Mouse (Mus musculus): Measurements from ENCODE around the gene Sapcd2. TPM values are rescaled to one million over a fixed set of nuclear protein-coding genes. Genes with fewer than 3 reads are reported as not detected.
A peak's percentile ranks its signal among the peaks of the same experiment; 100 is the strongest.

Sapcd2 gene
- polyA plus RNA-seq, 1 experiment from 2014 or later: 56.7 TPM

GRCm38 (mm10) chr2:25395721-25396596 is 23.8 kb downstream of the Sapcd2 start, which contains the start of gene Entpd2:
Gene Entpd2, plus strand, starts transcription at chr2:25395874.
- Histone ChIP-seq H3K36me3 (ENCODE audit: control insufficient read depth, insufficient read depth, low read length) (no peaks in the 10 kb centered on the region), H3K27ac (ENCODE audit: low read length) (peak within 1 kb of the TSS; percentile 69), H3K9ac (ENCODE audit: low read depth, low read length) (peak within 1 kb of the TSS; percentile 73), H3K9me3 (ENCODE audit: control insufficient read depth, low read length) (no peaks in the 10 kb centered on the region), H3K4me2 (ENCODE audit: low read depth, low read length) (peak within 1 kb of the TSS; percentile 88), H3K4me1 (ENCODE audit: control insufficient read depth, insufficient read depth, low read length) (peaks cover 25% of the 10 kb centered on the region), H3K27me3 (replicated peaks; ENCODE audit: control insufficient read depth, insufficient read depth, low read length) (peaks cover 26% of the 10 kb centered on the region; the same call in 1 of the 2 replicates), H3K4me3 (ENCODE audit: low read length) (peak within 1 kb of the TSS; percentile 64)
- WGBS: 1% methylated on average over 57 of the region's 57 CpGs
- ATAC-seq: peak; percentile 90

GRCm38 (mm10) chr2:25396597-25396983 is 24.5 kb downstream of the Sapcd2 start:
- peak overlapping the region; percentile 73; the same call in 1 of the 2 replicates for H3K9ac ChIP-seq (ENCODE audit: low read depth, low read length)
- peaks cover 30% of the 10 kb centered on the region; the same call in 1 of the 2 replicates for H3K27me3 ChIP-seq (replicated peaks; ENCODE audit: control insufficient read depth, insufficient read depth, low read length)

GRCm38 (mm10) chr2:25397010-25397409 is 24.9 kb downstream of the Sapcd2 start:
- H3K27ac ChIP-seq (ENCODE audit: low read length): no peak overlapping the region
- H3K4me3 ChIP-seq (ENCODE audit: low read length): peak overlapping the region; percentile 64; the same call in 1 of the 2 replicates
- no peaks in the 10 kb centered on the region for H3K9me3 ChIP-seq (ENCODE audit: control insufficient read depth, low read length)
- peak overlapping the region; percentile 73; the same call in 1 of the 2 replicates for H3K9ac ChIP-seq (ENCODE audit: low read depth, low read length)
- peaks cover 30% of the 10 kb centered on the region; the same call in 1 of the 2 replicates for H3K27me3 ChIP-seq (replicated peaks; ENCODE audit: control insufficient read depth, insufficient read depth, low read length)
- ATAC-seq: no peak
- peaks cover 25% of the 10 kb centered on the region for H3K4me1 ChIP-seq (ENCODE audit: control insufficient read depth, insufficient read depth, low read length)
- no peak overlapping the region for H3K4me2 ChIP-seq (ENCODE audit: low read depth, low read length)
- H3K36me3 ChIP-seq (ENCODE audit: control insufficient read depth, insufficient read depth, low read length): no peaks in the 10 kb centered on the region
- WGBS: 50% methylated on average over 1 of the region's 1 CpGs

More at GRCm38 (mm10) chr2:25396597-25396983, 24.5 kb downstream of the Sapcd2 start:
- 42% methylated on average over 3 of the region's 3 CpGs for WGBS
- Histone ChIP-seq H3K9me3 (ENCODE audit: control insufficient read depth, low read length) (no peaks in the 10 kb centered on the region), H3K4me3 (ENCODE audit: low read length) (peak overlapping the region; percentile 64), H3K27ac (ENCODE audit: low read length) (no peak overlapping the region), H3K4me2 (ENCODE audit: low read depth, low read length) (peak overlapping the region; percentile 88), H3K4me1 (ENCODE audit: control insufficient read depth, insufficient read depth, low read length) (peaks cover 25% of the 10 kb centered on the region), H3K36me3 (ENCODE audit: control insufficient read depth, insufficient read depth, low read length) (no peaks in the 10 kb centered on the region)
- ATAC-seq: no peak

GRCm38 (mm10) chr2:25398065-25398464 is 25.9 kb downstream of the Sapcd2 start:
- H3K4me3 ChIP-seq (ENCODE audit: low read length): no peak overlapping the region
- H3K27ac ChIP-seq (ENCODE audit: low read length): no peak overlapping the region
- WGBS: 85% methylated on average over 7 of the region's 7 CpGs
- H3K36me3 ChIP-seq (ENCODE audit: control insufficient read depth, insufficient read depth, low read length): no peaks in the 10 kb centered on the region
- no peak overlapping the region for H3K9ac ChIP-seq (ENCODE audit: low read depth, low read length)
- peaks cover 25% of the 10 kb centered on the region for H3K4me1 ChIP-seq (ENCODE audit: control insufficient read depth, insufficient read depth, low read length)
- H3K4me2 ChIP-seq (ENCODE audit: low read depth, low read length): no peak overlapping the region
- no peak for ATAC-seq
- peaks cover 30% of the 10 kb centered on the region; the same call in 1 of the 2 replicates for H3K27me3 ChIP-seq (replicated peaks; ENCODE audit: control insufficient read depth, insufficient read depth, low read length)
- H3K9me3 ChIP-seq (ENCODE audit: control insufficient read depth, low read length): no peaks in the 10 kb centered on the region

- Histone ChIP-seq H3K4me2 (ENCODE audit: low read depth, low read length) (no peak within 1 kb of the TSS), H3K4me3 (ENCODE audit: low read length) (no peak within 1 kb of the TSS), H3K27me3 (replicated peaks; ENCODE audit: control insufficient read depth, insufficient read depth, low read length) (peaks cover 33% of the 10 kb centered on the region; the same call in 1 of the 2 replicates), H3K4me1 (ENCODE audit: control insufficient read depth, insufficient read depth, low read length) (peaks cover 29% of the 10 kb centered on the region), H3K9me3 (ENCODE audit: control insufficient read depth, low read length) (no peaks in the 10 kb centered on the region), H3K36me3 (ENCODE audit: control insufficient read depth, insufficient read depth, low read length) (no peaks in the 10 kb centered on the region), H3K27ac (ENCODE audit: low read length) (no peak within 1 kb of the TSS), H3K9ac (ENCODE audit: low read depth, low read length) (no peak within 1 kb of the TSS)
- WGBS: 58% methylated on average over 8 of the region's 8 CpGs
- ATAC-seq: no peak
These were observed 26.9 kb downstream of the Sapcd2 start, which contains the start of gene Npdc1 for GRCm38 (mm10) chr2:25399051-25399450. Gene Npdc1, plus strand, starts transcription at chr2:25399351.

- H3K4me2 ChIP-seq (ENCODE audit: low read depth, low read length): peak overlapping the region; percentile 39; the same call in 1 of the 2 replicates
- no peak overlapping the region for H3K9ac ChIP-seq (ENCODE audit: low read depth, low read length)
- H3K4me3 ChIP-seq (ENCODE audit: low read length): peak overlapping the region; percentile 10; the same call in 1 of the 2 replicates
- no peaks in the 10 kb centered on the region for H3K36me3 ChIP-seq (ENCODE audit: control insufficient read depth, insufficient read depth, low read length)
- WGBS: 19% methylated on average over 16 of the region's 16 CpGs
- no peak overlapping the region for H3K27ac ChIP-seq (ENCODE audit: low read length)
- H3K4me1 ChIP-seq (ENCODE audit: control insufficient read depth, insufficient read depth, low read length): peaks cover 18% of the 10 kb centered on the region
- no peaks in the 10 kb centered on the region for H3K9me3 ChIP-seq (ENCODE audit: control insufficient read depth, low read length)
- peaks cover 35% of the 10 kb centered on the region; the same call in 1 of the 2 replicates for H3K27me3 ChIP-seq (replicated peaks; ENCODE audit: control insufficient read depth, insufficient read depth, low read length)
- ATAC-seq: no peak
These were observed 28.2 kb downstream of the Sapcd2 start for GRCm38 (mm10) chr2:25400291-25400690.

GRCm38 (mm10) chr2:25400764-25401163 is 28.6 kb downstream of the Sapcd2 start:
- H3K4me2 ChIP-seq (ENCODE audit: low read depth, low read length): peak overlapping the region; percentile 39
- no peak overlapping the region for H3K27ac ChIP-seq (ENCODE audit: low read length)
- peaks cover 15% of the 10 kb centered on the region; the same call in 1 of the 2 replicates for H3K4me1 ChIP-seq (ENCODE audit: control insufficient read depth, insufficient read depth, low read length)
- peaks cover 35% of the 10 kb centered on the region; the same call in 1 of the 2 replicates for H3K27me3 ChIP-seq (replicated peaks; ENCODE audit: control insufficient read depth, insufficient read depth, low read length)
- no peak for ATAC-seq
- H3K4me3 ChIP-seq (ENCODE audit: low read length): peak overlapping the region; percentile 10; the same call in 1 of the 2 replicates
- WGBS: 5% methylated on average over 17 of the region's 17 CpGs
- no peaks in the 10 kb centered on the region for H3K9me3 ChIP-seq (ENCODE audit: control insufficient read depth, low read length)
- H3K36me3 ChIP-seq (ENCODE audit: control insufficient read depth, insufficient read depth, low read length): no peaks in the 10 kb centered on the region
- H3K9ac ChIP-seq (ENCODE audit: low read depth, low read length): no peak overlapping the region

- Histone ChIP-seq H3K27ac (ENCODE audit: low read length) (no peak overlapping the region), H3K4me1 (ENCODE audit: control insufficient read depth, insufficient read depth, low read length) (peaks cover 10% of the 10 kb centered on the region; the same call in 1 of the 2 replicates), H3K9ac (ENCODE audit: low read depth, low read length) (peak overlapping the region; percentile 69), H3K4me3 (ENCODE audit: low read length) (peak overlapping the region; percentile 69), H3K36me3 (ENCODE audit: control insufficient read depth, insufficient read depth, low read length) (no peaks in the 10 kb centered on the region), H3K27me3 (replicated peaks; ENCODE audit: control insufficient read depth, insufficient read depth, low read length) (peaks cover 26% of the 10 kb centered on the region; the same call in 1 of the 2 replicates), H3K9me3 (ENCODE audit: control insufficient read depth, low read length) (no peaks in the 10 kb centered on the region), H3K4me2 (ENCODE audit: low read depth, low read length) (peak overlapping the region; percentile 83)
- WGBS: 0% methylated on average over 13 of the region's 13 CpGs
- peak; percentile 54 for ATAC-seq
These were observed 30.4 kb downstream of the Sapcd2 start for GRCm38 (mm10) chr2:25402377-25402971.

Data from intestine, embryonic 16.5 days (tissue).